Mouse (Mus musculus) embryonic fibroblast, embryonic 13.5 days (primary cell): ENCODE measurements around the gene Jhy. TPM values are rescaled to one million over a fixed set of nuclear protein-coding genes. Genes with fewer than 3 reads are reported as not detected.

Source experiments
- H3K27ac ChIP-seq: 2 replicates; pipeline ENCODE4 v1.5.1; 2012; ENCODE audit warnings: low read length, control low read depth, inconsistent platforms; ENCODE audit not compliant: insufficient read depth
- H3K4me1 ChIP-seq: 2 replicates; pipeline ENCODE4 v1.6.1; 2011; ENCODE audit warnings: low read length; ENCODE audit not compliant: control insufficient read depth, insufficient read depth
- H3K4me3 ChIP-seq: 2 replicates; pipeline ENCODE4 v1.5.1; 2011; ENCODE audit warnings: mild to moderate bottlenecking, control low read depth, low read length; ENCODE audit not compliant: insufficient read depth
- CTCF ChIP-seq: IDR thresholded peaks from 2 replicates; pipeline ENCODE4 v1.5.1; 2011; ENCODE audit warnings: mild to moderate bottlenecking, control low read depth, low read length, moderate library complexity, borderline replicate concordance; ENCODE audit not compliant: insufficient read depth
- POLR2A ChIP-seq: IDR thresholded peaks from 2 replicates; pipeline ENCODE4 v1.6.1; 2011; ENCODE audit warnings: low read depth, mild to moderate bottlenecking, control low read depth, low read length, moderate library complexity
- polyA plus RNA-seq: library from polyadenylated mRNA; stranded (reverse); fragments of >200 nt; gene quantifications from 2 replicates; pipeline ENCODE4 v1.2.4, GENCODE M21; 2011; ENCODE audit warnings: low read depth; ENCODE audit not compliant: missing spikeins, insufficient read length

Jhy gene
- polyA plus RNA-seq, 1 experiment = not detected

DNA sequence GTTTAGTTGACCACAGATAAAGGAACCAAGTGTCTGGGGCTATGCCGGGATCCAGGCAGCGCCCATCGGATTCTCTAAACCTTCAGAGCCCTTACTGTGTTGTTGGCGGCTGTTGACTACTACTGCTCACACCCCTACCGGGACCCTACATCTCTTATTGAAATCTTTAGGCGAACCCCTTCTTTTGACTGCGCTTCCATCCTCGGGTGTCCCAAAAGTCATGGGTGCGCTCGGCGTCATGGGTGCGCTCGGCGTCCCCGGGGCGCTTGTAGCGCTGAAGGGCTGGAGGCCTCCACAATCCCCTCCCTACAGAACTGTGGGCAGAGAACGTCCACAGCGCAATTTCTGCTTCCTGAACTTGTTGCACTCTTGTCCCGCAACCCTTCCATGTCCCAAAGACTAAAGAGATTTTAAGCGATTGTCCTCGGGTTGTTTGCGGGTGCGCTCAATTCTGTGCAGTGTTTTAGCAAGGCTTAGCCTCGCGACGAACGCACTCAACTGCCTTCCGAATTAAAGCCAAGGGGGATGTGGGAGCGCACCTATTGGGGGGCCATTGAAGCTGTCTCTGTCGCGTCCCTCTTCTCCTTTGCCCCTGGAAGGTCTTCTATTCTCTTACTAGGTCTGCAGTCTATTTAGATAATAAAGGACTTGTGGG is 85.5 kb downstream of the Jhy start:
- no peak overlapping the region for H3K4me3 ChIP-seq
- no peak overlapping the region for H3K27ac ChIP-seq
- no peaks in the 10 kb centered on the region for H3K4me1 ChIP-seq
- no peak for TF ChIP-seq CTCF
- no peak for TF ChIP-seq POLR2A

DNA sequence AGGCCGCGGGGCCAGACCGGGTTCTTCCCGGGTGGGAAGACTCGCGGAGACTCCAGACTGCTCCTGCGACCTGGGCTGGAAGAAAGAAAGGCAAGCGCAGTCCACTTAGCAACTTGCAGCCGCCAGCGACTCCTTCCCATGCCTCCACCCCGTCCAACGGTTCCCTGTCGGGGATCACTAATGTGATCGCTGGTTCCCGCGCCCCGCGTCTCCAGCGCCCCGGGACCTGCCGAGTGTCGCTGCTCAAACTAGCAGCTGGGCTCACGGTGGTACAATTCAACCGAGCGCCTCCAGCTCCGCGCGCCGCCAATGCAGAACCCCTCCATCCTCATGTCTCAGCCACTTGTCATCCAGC is 86.1 kb downstream of the Jhy start:
- Histone ChIP-seq H3K4me1 (no peaks in the 10 kb centered on the region), H3K4me3 (no peak overlapping the region), H3K27ac (no peak overlapping the region)
- TF ChIP-seq CTCF (no peak), POLR2A (no peak)

DNA sequence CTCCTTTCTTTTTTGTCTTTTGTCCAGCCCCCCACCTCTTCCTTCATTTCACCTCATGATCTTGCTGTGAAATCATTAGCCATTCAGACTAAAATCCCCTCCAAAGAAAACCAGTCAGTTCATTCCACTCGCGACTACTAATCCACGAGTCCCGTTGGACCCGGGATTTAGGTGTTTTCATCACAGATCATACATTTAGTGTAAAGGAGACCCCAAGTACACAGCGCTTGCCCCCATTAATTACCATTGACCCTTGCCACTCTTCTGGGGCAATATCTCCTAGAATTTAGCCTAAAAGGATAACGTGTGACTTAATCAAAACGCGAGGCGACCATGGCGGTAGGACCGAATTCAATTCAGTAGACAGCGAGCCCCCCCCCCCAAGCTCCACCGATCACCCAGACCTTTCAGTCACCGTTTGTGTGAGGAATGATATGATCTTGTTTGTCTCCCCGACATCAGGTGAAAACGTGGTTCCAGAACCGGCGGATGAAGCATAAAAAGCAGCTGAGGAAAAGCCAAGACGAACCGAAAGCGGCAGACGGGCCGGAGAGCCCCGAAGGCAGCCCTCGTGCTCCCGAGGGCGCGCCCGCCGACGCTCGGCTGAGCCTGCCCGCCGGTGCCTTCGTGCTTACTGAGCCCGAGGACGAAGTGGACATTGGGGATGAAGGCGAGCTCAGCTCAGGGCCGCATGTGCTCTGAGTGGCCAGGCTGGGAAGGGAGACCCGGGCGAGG is 86.6 kb downstream of the Jhy start:
- H3K4me1 ChIP-seq = no peaks in the 10 kb centered on the region
- TF ChIP-seq POLR2A (no peak), CTCF (no peak)
- H3K27ac ChIP-seq = no peak overlapping the region
- H3K4me3 ChIP-seq = no peak overlapping the region

DNA sequence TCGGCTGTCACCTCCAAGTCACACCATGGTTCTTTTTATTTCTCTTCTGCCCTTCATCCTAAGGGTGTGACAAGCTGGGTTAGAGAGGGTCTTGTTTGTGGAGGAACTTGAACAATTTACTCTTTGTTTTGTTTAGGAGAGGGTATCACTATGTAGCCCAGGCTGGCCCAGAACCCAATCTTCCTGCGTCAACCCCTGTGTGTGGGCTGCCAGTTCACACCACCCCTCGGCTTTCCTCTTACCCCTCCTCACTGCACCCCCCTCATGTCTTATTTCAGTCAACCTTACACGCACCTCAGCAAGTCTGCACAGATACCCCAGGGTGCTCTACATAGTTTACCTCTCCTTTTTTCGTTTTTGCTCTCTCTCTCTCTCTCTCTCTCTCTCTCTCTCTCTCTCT is 87.2 kb downstream of the Jhy start:
- Histone ChIP-seq H3K4me1 (no peaks in the 10 kb centered on the region), H3K27ac (no peak overlapping the region), H3K4me3 (no peak overlapping the region)
- TF ChIP-seq POLR2A (no peak), CTCF (no peak)

DNA sequence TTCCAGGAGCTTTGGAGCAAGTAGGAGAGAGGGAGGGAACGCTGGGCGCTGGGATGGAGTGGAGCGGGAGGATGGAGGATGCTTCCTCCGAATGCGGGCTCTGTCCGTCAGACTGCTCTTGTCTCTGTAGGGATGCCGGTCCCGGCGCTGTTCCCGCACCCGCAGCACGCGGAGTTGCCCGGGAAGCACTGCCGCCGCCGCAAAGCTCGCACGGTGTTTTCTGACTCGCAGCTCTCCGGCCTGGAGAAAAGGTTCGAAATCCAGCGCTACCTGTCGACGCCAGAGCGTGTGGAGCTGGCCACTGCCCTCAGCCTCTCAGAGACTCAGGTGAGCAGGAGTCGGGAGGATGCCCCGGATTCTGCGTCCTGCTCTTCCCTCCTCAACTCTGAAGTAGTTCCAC is 87.8 kb downstream of the Jhy start:
- TF ChIP-seq CTCF (no peak), POLR2A (no peak)
- H3K27ac ChIP-seq = no peak overlapping the region
- H3K4me1 ChIP-seq = no peaks in the 10 kb centered on the region
- no peak overlapping the region for H3K4me3 ChIP-seq

DNA sequence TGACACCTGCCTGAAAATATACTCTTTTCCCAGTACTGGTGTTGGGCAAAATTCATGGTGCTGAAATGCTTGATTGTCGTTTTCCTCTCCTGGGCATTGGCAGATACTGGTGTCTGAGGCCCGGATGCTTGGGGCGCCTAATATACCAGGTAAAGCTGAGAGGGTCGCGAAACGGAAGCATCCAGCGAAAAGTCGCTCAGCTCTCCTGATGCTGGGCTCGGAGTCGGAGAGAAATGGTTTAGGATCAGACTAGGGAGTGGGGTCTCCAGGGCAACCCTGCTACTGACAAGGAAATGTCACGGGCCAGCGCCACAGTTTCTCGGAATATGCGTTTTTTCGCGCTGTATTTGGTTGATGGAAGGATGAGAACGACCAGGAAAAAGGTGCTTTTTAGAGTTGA is 88.5 kb downstream of the Jhy start:
- H3K4me3 ChIP-seq = no peak overlapping the region
- H3K27ac ChIP-seq = no peak overlapping the region

DNA sequence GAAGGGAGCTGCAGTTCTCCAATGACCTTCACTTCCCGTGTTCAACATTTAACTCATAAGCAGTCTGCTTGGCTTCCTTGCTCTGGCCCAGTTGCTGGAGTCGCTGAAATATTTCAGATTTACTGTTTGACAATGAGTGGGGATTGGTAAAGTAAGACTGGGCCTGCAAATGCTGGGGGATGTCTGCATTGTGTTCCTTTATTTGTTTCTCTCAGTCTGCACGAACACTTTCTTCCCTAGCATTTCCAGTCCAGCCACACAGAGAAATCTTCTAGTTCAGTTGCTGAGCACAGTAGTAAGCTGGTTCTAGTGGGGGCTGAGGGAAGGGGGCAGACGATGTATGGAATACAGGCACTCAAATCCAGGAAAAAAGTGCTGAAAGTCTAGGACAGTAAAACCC is 89.0 kb downstream of the Jhy start:
- TF ChIP-seq POLR2A = no peak
- no peak for TF ChIP-seq CTCF
- Histone ChIP-seq H3K4me3 (no peak overlapping the region), H3K27ac (no peak overlapping the region), H3K4me1 (no peaks in the 10 kb centered on the region)

More for the DNA sequence above, 88.5 kb downstream of the Jhy start:
- no peak for TF ChIP-seq CTCF
- TF ChIP-seq POLR2A = no peak
- no peaks in the 10 kb centered on the region for H3K4me1 ChIP-seq

DNA sequence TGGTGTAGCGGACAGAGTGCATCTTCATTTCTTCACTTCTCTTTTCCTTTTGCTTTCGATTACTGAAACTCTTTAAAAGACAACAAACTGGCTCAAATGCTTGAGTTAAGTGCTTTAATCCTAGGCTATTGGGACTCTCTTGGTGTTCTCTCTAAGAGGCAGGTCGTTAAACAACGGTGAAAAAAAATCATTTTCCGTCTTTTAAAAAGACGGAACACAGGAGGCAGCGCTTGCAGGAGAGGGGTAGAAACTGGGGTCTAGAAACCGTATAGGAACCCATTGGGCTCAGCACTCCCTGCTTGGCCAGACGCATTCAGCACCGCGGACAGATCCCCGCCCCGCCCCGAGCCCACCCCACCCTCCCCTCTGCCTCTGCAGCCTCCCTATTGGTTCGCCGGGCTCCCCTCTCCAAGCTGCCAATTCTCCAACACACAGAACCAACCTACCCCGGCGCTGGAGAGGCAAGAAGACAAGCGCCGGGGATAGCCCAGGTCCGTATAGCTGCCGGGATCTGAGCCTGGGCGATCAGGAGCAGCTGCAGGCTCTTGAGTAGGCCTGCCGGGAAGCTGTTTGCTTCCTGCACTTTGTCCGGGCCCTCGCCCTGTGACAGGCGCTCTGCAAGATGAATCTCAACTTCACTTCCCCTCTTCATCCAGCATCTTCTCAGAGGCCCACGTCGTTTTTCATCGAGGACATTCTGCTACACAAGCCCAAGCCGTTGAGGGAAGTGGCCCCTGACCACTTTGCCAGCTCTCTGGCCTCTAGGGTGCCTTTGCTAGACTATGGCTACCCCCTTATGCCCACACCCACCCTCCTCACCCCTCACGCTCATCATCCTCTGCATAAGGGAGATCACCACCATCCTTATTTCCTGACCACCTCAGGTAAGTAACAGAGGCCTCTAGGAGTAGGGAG is 90.1 kb downstream of the Jhy start, which contains the start of gene Bsx:
Bsx (plus strand) TSS at position 572 of the 915 bp plus-strand sequence.
- no peak within 1 kb of the TSS for H3K4me3 ChIP-seq
- no peaks in the 10 kb centered on the region for H3K4me1 ChIP-seq
- H3K27ac ChIP-seq = no peak within 1 kb of the TSS
- TF ChIP-seq CTCF (no peak), POLR2A (no peak)

DNA sequence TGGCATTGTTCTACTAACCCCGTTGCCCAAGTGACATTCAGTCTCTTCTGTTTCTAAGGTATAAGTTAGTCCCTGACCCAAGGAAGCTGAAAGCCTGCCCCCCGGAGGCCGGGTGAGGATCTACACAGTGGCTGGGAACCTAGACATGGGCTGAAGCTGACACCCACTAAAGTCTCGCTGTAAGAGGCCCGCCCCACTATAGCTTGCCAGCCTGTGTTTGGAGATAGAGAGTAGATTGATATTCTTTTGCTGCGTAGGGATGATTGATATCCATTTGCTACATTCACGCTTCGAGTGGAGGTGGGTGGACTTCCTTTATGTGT is 91.8 kb downstream of the Jhy start:
- TF ChIP-seq POLR2A (no peak), CTCF (no peak)
- no peaks in the 10 kb centered on the region for H3K4me1 ChIP-seq
- H3K4me3 ChIP-seq = peak overlapping the region; percentile 29
- no peak overlapping the region for H3K27ac ChIP-seq
